Mouse (Mus musculus) megakaryocyte, embryonic 14.5 days (primary cell): Measurements from ENCODE around the gene Slc12a8.

Experiments
- FLI1 ChIP-seq: IDR thresholded peaks from 2 replicates; pipeline ENCODE4 v1.6.1; 2012; ENCODE audit warnings: low read length, inconsistent platforms, mixed read lengths
- GATA1 ChIP-seq: IDR thresholded peaks from 3 replicates; pipeline ENCODE4 v1.6.1; 2012; ENCODE audit warnings: mixed read lengths, low read length, inconsistent platforms, borderline replicate concordance

DNA sequence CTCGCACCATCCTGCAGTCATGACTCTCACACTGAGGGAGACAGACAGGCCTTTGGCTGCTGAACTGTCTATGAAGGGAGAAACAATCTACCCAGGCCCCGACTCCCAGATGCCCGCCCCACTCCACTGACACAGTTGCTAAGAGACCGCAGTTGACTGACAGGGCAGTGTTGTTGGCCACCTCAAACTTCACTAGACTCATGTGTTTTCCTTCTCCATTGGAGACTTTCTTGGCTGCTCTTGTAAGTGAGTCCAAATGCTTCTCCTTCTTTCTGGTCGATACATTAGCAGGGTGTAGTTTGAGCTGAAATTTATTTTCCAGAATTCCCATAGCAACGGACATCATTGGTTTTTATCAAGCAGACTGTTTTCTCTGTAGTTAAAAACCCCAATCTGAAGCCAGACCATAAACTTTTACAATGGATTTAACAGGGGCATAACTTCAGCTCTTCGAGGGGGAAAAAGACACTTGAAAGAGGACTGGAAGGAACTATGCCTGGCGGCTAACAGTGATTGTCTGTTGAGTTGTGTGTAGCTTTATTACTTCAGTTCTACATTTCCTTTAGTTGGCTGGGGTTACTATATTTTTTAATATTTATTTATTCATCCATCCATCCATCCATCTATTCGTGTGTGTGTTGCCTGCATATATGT lies 36.7 kb downstream of the Slc12a8 start:
- TF ChIP-seq GATA1 (no peak), FLI1 (no peak)
